Mouse (Mus musculus) left cerebral cortex, postnatal 10 days (tissue): ENCODE data around the gene Pck1. TPM values are rescaled to one million over a fixed set of nuclear protein-coding genes. Genes with fewer than 3 reads are reported as not detected.
A peak's percentile ranks its signal among the peaks of the same experiment; 100 is the strongest.

Experiments used
- DNase-seq, 2 experiments: peaks; one replicate each; pipeline ENCODE4 v3.0.0; 2021 to 2022; ENCODE audit warnings: low spot score in 2 of 2, mixed read lengths in 1 of 2; ENCODE audit errors: extremely low spot score in 1 of 2
- intact Hi-C: fragments of 180-260 bp; cut with DNase I; formaldehyde crosslinking; loops from one replicate; pipeline ENCODE4 v1.15.1; 2025
- total RNA-seq, 2 experiments: library from RNA; stranded (reverse); gene quantifications; 2 replicates each; pipeline ENCODE4 v1.2.3; 2021

The Pck1 gene
- total RNA-seq, 2 experiments from 2014 or later: not detected

DNA sequence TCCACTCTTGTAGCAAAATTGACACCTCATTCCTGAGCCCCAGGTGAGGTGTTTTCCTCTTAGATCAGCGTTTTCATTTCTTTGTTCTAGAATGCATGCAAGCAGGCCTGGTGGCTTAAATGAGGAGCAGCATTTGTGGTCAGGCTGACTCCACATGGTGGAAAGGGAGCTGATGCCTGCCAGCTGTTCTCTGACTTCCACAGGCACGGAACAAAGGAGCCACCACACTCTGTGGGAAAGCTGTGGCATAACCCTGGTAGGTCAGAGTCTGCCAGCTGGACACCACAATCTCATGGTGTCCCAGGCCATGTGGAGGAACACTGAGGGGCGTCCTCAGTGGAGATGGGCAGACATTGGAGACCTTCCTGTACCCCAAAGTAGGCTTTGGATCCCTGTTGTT lies 7.0 kb upstream of the Pck1 start:
- DNase-seq: no peak
- intact Hi-C loops: no loop called here

DNA sequence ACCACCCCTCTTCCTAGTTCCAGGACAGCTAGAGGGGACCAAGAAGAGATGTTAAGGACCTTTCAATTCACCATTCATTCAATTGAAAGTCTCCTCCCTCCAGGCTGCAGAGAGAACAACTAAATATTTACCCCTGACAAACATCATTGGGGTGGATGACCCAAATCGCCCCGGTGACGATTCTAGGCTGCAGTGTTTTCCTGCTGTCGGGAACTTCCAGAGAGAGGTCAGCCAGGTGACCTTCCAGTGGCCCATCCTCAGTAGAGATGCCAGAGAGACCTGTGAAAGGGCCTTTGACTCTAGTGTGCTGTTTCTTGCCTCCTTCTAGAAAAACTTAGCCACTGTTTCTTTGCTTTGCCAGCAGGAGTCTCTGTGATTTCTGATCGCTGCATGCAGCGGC lies 6.1 kb upstream of the Pck1 start:
- DNase-seq: no peak
- intact Hi-C loops: no loop called here

DNA sequence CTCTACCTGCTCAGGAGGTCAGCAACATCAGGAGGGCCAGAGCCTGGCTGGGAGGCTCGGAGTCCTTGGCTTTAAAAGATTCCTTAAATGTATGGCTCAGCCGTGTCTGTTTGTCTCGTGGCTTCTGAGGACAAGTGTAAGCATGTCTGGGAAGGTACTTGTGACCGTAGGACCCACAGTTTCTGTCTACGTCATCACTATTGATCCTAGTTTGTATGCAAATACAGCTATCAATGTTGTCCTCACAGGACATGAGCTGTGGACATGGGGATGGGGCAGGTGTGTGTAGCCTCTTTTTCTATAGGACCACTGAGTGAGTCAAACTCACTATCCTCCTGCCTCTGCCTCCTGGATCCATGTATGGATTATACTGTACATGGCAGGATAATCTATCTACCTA lies 4.8 kb upstream of the Pck1 start:
- intact Hi-C loops: no loop called here

DNA sequence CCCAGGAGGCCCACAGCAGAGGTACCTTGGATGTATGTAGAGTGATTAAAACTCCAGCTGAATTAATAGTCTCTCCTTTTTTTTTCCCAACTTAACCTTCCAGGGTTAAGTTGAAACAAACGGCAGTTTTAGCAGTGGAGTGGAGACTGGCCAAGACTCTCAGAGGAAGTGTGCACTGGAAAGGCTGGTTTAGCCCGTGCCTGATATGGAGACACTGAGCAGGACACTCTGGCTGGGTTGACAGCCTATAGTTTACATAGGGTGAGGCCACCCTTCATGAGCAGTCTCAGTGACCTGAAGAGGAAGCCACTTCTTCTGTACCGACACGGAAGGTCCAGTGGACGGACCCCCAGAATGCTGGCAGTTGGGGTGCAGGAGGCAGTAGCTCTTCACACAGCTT lies 1.5 kb upstream of the Pck1 start:
- intact Hi-C loops: no loop called here
- DNase-seq: no peak

More for the DNA sequence above, 4.8 kb upstream of the Pck1 start:
- DNase-seq: no peak

DNA sequence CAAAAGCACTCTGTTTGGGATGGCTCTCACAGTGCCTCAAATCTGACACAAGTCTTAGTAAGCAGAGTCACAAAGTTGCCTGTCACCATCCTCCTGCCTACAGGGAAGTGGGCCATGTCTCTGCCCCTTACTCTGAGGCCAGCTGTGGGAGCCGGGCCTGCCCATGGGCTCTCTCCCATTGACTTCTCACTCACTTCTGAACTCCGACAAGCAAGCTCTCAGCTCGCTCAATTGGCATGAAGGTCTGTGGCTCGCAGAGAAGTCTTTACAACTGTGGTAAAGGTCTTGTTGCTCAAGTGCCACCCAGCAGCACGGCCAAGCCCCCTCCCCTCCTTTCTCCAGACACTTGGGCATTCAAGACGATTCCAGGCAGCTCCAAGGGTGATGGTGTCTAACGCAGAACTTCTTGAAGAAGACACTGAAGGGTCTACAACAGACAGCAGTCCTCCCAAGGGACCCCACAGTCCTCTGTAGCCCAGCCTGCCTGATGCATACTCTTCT lies 1.0 kb upstream of the Pck1 start:
- intact Hi-C loops: no loop called here
- no peak for DNase-seq

DNA sequence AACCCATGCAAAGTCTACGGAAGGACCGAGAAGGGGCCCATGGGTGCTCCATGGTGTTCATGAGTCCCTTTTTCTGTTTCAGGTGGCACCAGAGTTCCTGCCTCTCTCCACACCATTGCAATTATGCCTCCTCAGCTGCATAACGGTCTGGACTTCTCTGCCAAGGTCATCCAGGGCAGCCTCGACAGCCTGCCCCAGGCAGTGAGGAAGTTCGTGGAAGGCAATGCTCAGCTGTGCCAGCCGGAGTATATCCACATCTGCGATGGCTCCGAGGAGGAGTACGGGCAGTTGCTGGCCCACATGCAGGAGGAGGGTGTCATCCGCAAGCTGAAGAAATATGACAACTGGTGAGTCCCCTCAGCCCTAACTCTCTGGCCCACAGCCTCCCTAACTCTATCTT lies 418 bp downstream of the Pck1 start:
- no peak for DNase-seq
- intact Hi-C loops: no loop called here

DNA sequence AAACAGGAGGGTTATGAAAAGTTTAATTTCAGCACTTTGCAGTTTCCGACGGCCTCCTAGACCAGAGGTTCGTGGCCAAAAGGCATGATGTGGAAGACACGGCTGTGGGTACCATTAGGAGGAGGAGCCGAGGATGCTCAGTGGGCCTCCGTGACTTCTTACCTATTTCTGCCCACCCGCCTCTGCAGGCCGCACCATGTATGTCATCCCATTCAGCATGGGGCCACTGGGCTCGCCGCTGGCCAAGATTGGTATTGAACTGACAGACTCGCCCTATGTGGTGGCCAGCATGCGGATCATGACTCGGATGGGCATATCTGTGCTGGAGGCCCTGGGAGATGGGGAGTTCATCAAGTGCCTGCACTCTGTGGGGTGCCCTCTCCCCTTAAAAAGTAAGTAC lies 1.7 kb downstream of the Pck1 start:
- no peak for DNase-seq
- intact Hi-C loops: no loop called here

DNA sequence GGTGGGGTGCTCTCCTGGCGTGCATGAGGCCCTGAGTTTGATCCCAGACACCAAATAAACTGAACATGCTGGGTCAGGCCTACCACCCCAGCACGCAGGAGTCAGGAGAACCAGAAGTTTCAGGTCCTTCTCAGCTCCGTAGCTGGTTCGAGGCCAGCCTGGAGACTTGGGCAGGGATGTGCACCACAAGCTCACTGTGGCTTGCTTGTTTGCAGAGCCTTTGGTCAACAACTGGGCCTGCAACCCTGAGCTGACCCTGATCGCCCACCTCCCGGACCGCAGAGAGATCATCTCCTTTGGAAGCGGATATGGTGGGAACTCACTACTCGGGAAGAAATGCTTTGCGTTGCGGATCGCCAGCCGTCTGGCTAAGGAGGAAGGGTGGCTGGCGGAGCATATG lies 2.1 kb downstream of the Pck1 start:
- DNase-seq: no peak
- intact Hi-C loops: no loop called here

DNA sequence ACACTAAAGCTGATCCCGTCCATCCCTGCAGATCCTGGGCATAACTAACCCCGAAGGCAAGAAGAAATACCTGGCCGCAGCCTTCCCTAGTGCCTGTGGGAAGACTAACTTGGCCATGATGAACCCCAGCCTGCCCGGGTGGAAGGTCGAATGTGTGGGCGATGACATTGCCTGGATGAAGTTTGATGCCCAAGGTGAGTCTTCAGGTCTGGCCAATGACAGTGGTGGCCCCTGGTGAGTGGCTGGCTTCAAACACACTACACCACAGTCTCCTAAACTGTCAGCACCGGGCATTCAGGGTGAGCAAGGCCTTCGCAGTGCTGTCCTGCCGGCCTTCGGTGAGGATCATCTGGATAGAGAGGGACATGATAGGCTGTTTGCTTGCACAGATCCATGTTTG lies 3.1 kb downstream of the Pck1 start:
- intact Hi-C loops: no loop called here
- no peak for DNase-seq

DNA sequence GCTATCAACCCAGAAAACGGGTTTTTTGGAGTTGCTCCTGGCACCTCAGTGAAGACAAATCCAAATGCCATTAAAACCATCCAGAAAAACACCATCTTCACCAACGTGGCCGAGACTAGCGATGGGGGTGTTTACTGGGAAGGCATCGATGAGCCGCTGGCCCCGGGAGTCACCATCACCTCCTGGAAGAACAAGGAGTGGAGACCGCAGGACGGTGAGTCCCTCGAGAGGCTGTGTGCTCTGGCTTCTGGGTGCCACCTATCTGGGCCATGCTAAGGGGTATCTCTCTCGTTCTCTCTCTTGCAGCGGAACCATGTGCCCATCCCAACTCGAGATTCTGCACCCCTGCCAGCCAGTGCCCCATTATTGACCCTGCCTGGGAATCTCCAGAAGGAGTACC lies 4.1 kb downstream of the Pck1 start:
- no peak for DNase-seq

DNA sequence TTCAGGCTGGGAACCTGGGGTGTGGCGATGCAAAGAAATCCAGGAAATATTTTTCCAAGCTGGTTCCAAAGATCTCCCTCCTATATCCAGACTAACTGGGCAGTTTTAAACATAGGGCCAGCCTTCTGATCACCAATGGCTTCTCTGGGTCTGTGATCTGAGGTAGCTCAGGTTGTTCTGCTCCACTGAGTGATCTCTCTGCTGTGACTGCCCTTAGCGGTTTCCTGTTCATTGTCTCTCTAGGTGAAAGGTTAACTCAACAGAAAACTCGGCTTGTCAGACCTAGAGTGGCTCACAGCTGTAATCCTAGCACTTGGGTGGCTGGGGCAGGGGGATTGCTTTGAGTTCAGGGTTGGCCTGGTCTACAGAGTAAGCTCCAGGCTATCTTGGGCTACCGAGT lies 4.5 kb downstream of the Pck1 start:
- intact Hi-C loops: no loop called here
- no peak for DNase-seq

More for the DNA sequence above, 4.1 kb downstream of the Pck1 start:
- intact Hi-C loops: no loop called here

DNA sequence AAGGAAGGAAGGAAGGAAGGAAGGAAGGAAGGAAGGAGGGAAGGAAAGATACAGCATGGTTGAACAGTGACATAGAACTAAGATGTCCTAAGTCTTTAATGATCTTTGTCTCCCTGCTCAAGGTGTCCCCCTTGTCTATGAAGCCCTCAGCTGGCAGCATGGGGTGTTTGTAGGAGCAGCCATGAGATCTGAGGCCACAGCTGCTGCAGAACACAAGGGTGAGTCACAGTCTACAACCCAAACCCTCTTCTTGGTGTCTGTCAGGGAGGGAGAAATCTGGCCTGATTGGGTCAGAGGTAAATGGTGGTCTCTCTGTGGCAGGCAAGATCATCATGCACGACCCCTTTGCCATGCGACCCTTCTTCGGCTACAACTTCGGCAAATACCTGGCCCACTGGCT lies 5.0 kb downstream of the Pck1 start:
- intact Hi-C loops: no loop called here

DNA sequence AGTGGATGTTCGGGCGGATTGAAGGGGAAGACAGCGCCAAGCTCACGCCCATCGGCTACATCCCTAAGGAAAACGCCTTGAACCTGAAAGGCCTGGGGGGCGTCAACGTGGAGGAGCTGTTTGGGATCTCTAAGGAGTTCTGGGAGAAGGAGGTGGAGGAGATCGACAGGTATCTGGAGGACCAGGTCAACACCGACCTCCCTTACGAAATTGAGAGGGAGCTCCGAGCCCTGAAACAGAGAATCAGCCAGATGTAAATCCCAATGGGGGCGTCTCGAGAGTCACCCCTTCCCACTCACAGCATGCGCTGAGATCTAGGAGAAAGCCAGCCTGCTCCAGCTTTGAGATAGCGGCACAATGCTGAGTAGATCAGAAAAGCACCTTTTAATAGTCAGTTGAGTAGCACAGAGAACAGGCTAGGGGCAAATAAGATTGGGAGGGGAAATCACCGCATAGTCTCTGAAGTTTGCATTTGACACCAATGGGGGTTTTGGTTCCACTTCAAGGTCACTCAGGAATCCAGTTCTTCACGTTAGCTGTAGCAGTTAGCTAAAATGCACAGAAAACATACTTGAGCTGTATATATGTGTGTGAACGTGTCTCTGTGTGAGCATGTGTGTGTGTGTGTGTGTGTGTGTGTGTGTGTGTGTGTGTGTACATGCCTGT lies 5.7 kb downstream of the Pck1 start:
- intact Hi-C loops: no loop called here
- DNase-seq: no peak

More for the DNA sequence above, 5.0 kb downstream of the Pck1 start:
- no peak for DNase-seq

DNA sequence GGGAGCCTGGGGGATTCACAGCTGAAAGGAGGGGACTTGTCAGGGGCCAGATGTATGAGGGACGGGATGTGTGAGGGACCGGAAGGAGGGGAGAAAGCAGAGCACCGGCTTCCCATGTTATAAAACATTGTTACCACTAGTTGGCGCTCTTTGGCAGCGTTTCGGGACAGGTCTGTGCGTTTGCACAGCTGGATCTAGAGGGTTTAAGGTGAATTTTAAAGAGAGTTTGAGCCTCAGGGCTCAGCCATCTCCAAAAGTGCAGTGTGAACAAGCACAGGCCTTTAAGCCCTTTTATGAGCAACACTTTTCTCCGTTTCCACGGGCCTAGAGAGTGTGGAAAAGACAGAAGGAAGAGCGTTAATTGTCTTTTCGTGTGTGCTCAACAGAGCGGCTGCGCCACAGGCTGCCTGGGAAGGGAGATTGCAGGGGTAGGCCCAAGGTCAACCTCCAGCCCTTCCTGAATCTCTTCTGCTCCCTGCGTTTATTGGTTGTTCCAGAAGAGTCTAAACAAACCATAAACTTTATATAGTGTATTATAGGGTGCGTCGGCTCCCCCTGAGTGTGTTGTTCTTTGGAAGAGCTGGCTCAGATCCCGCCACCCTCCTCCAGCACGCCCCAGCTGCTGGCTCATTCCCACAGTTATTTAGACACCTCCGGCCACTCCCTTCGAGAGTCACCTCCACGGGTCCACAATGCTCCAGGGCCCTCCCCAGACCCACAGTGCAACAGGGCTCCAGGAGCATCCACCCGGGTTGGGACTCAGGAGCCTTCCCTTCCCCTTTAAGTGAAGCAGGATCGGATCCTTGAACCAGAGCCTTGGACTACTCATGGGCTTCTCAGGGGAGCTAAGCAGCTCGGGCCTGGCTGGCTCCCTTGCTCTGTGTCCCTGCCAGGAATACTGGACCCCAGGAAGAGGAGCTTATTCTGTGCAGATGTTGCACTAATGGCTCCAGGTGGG lies 6.8 kb downstream of the Pck1 start:
- peak; percentile 54 to 67 for DNase-seq

DNA sequence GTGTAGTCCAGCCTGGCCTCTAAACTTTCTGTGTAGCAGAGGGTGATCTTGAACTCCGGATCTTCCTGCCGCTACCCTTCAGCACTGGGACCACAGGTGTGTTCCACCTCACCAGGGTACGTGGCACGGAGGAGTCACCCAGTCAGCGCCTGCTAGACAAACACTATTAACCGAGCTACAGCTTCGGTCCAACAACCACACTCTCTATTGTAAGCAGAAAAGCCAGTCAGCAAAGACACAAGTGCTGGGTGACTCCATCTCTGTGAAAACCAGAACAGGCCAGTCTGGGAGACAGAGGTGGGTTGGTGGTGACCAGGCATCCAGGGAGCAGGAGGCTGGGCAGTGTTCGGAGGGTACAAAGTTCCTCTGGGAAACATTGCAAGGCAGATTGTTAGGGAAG lies 10.5 kb downstream of the Pck1 start:
- intact Hi-C loops: no loop called here
- DNase-seq: no peak

More for the DNA sequence above, 6.8 kb downstream of the Pck1 start:
- intact Hi-C loops: no loop called here

DNA sequence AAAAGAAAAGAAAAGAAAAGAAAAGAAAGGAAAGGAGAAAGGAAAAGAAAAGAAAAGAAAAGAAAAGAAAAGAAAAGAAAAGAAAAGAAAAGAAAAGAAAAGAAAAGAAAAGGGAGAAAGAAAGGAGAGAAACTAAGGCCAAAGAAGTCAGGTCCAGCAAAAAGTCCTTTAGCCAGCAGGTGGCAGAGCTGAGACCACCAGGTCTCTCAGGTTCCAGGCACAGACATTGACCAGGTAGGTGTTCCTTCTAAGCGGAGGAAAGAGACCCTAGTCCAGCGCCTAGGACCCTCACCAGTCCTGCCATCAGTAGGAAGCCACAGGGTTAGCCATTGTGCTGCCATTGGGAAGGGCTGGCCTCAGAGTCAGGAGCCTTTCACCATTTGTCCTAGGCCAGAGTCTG lies 11.5 kb downstream of the Pck1 start:
- intact Hi-C loops: no loop called here
- no peak for DNase-seq

DNA sequence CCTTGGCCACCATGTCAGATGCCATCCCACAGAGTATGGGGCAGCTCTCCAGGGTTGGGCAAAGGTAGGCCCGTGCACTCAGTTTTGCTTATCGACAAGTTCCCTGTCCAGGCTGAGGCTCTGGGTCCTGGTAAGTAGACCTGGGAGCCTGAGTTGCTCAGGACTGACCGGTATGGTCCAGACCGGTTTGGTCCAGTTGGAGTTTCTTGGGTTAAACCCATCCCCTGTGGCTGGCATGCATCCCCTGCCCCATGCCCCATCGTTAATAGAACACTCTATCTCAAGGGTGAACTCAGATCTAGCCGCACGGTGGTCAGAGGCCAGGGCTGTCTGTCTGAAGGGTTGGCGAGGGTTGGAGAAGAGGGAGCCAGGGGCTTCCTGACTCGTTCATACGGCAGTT lies 12.1 kb downstream of the Pck1 start:
- no peak for DNase-seq
- intact Hi-C loops: no loop called here

DNA sequence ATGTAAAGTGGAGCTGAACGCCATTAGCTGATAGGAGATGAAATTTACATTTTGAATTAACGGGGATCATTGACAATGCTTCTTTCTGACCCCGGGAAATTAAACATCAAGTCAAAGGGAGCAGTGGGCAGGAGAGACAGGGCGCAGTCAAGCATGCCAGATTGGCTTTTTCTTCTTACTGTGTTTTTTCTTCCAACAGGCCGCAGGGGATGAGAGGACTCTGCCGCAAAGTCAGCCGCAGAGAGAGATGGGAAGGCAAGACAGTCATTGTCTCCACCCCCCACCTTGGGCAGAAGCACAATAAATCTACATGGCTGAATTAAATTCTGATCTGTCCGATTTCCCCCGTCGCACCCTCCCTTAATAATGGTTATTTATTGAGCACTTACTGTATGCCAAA lies 12.5 kb downstream of the Pck1 start:
- intact Hi-C loops: no loop called here

DNA sequence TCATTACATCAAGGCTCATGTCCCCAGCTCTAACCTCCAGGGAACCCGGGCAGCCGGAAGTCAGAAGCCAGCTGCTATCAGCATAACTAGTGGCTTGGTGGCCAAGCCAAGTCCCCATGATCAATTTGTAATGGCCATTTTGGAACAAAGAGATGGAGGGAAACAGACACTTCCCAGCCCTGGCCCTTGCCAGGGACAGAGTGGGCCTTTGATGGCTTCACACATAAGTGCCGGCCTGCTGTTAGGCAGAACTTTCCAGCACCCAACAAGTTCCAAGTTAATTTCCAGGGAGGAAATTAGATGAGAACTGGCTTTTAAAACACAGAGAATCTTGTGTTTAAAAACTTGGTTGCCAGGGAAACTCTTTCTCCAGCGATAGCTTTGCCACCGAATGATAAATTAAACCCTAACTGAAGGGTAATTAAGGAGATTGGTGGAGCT lies 15.6 kb downstream of the Pck1 start:
- peak in 1 of 2 experiments; percentile 14 for DNase-seq
- intact Hi-C loops: no loop called here

More for the DNA sequence above, 12.5 kb downstream of the Pck1 start:
- DNase-seq: no peak

DNA sequence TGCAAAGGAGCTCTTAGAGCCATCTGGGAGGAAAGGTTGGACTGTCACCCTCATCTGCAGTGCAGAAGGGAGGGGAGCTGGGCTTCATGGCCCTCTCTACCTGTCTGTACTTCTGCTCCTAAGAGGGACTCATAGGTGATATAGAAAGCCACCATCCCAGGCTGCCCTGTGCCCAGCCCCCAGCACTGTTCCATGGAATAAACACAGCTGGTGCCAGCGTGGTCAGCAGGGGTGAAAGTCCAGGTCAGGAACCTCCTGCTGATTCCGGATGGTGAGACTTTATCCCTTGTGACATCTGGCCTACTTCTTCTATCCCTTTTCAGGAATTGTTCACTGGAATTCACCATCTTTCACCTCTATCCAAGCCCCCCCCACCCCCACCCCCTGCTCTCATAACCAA lies 17.2 kb downstream of the Pck1 start:
- intact Hi-C loops: no loop called here
- no peak for DNase-seq
